Mouse (Mus musculus) hindbrain, embryonic 12.5 days (tissue): ENCODE measurements around the gene Tmem198. TPM values are rescaled to one million over a fixed set of nuclear protein-coding genes. Genes with fewer than 3 reads are reported as not detected.
A peak's percentile ranks its signal among the peaks of the same experiment; 100 is the strongest.

Source experiments
- ATAC-seq: fragments of 200-750 bp; cut with Nextera tagmentation; 2 replicates; pipeline ENCODE4 v1.8.0; 2017; ENCODE audit warnings: moderate TSS enrichment; ENCODE audit not compliant: low FRiP score
- H3K27ac ChIP-seq: fragments of 300-500 bp; sonication (generic); 2 replicates; pipeline ENCODE4 v1.5.1; 2016; ENCODE audit warnings: mild to moderate bottlenecking
- H3K27me3 ChIP-seq: fragments of 300-500 bp; sonication (generic); 2 replicates; pipeline ENCODE4 v1.6.1; 2016; ENCODE audit warnings: mild to moderate bottlenecking
- H3K36me3 ChIP-seq: fragments of 300-500 bp; sonication (generic); 2 replicates; pipeline ENCODE4 v1.6.1; 2016; ENCODE audit warnings: mild to moderate bottlenecking
- H3K4me1 ChIP-seq: fragments of 300-500 bp; sonication (generic); 2 replicates; pipeline ENCODE4 v1.6.1; 2016
- H3K4me2 ChIP-seq: fragments of 300-500 bp; sonication (generic); replicated peaks from 2 replicates; pipeline ENCODE4 v1.6.1; 2016; ENCODE audit warnings: mild to moderate bottlenecking
- H3K4me3 ChIP-seq: fragments of 300-500 bp; sonication (generic); 2 replicates; pipeline ENCODE4 v1.5.1; 2016; ENCODE audit warnings: mild to moderate bottlenecking
- H3K9ac ChIP-seq: fragments of 300-500 bp; sonication (generic); 2 replicates; pipeline ENCODE4 v1.6.1; 2016; ENCODE audit warnings: mild to moderate bottlenecking, moderate library complexity
- H3K9me3 ChIP-seq: fragments of 300-500 bp; sonication (generic); replicated peaks from 2 replicates; pipeline ENCODE4 v1.6.1; 2016; ENCODE audit warnings: mild to moderate bottlenecking
- WGBS: fragments of 180-500 bp; shearing (Covaris S2); methylation state at CpG from one replicate; pipeline ENCODE4 v1.1.7; 2016; 5-methylcytosine and 5-hydroxymethylcytosine counted together
- polyA plus RNA-seq: library from polyadenylated mRNA; unstranded; fragments of >200 nt; fragmentation: Nextera tagmentation; extraction: Ambion mirVana; gene quantifications from 2 replicates; pipeline ENCODE4 v1.2.1, GENCODE M21; 2016

Tmem198 gene
- polyA plus RNA-seq, 1 experiment from 2014 or later, result 25.7 TPM

DNA sequence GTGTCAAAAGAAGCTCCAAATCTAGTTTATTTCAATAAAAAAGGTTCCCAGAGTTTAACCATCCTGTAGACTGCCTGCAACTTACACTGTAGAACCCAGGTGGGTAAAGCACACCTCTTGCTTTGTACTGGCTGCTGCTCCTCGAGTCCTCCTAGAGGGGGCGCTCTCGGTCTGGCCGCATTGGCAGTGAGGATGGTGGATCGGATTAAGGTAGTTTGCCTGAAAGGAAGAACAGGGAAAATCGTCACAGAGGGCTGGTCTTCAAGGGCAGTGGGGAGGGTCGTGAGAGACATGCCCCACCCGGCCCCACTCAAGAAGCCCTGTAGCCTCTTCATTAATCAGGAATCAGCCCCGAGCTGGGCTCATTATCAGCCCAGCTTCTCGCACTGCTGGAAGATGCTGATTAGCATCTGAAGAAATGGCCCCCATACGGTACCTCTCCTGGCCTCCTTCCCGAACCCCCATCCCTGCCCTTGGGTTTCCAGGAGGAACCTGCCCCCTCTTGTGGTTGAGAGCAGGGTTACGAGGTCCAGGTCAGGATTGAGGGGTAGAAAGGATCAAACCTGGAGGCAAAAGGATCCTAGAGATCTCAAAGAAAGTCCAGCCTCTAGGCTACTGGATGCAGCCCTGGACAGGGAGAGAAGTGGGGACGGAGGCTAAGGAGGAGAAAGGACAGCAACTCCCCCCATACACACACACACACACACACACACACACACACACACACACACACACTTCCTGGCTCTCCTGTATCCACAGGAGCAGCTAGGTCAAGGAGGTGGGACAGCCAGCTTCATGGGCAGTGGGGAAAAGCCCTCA, 22.4 kb upstream of the Tmem198 start:
- Histone ChIP-seq H3K9me3 (no peaks in the 10 kb centered on the region), H3K9ac (no peak overlapping the region), H3K4me1 (peaks cover 72% of the 10 kb centered on the region), H3K27me3 (peaks cover 60% of the 10 kb centered on the region), H3K36me3 (no peaks in the 10 kb centered on the region), H3K4me3 (no peak overlapping the region), H3K27ac (peak overlapping the region; percentile 74), H3K4me2 (peak overlapping the region; percentile 58; the same call in 1 of the 2 replicates)
- 6% methylated on average over 14 of the region's 14 CpGs for WGBS
- peak; percentile 21; the same call in 1 of the 2 replicates for ATAC-seq

DNA sequence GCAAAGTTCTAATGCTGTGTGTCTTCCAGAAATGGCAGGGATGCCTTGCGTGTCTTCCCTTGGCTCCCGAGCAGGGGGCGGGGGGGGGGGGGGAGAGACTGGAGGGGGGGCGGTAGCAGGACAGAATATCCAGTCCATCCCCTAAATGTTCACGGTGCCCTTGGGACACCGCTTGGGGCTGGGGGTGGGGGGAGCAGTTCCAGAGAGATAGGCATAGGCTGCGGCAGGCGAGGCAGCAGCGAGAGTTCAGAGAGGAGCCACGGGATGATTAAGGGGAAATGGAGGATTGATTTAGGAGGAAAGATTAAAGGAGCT, 21.7 kb upstream of the Tmem198 start:
- H3K9ac ChIP-seq, result peak overlapping the region; percentile 35; the same call in 1 of the 2 replicates
- H3K9me3 ChIP-seq, result no peaks in the 10 kb centered on the region
- H3K4me1 ChIP-seq, result peaks cover 65% of the 10 kb centered on the region
- H3K27me3 ChIP-seq, result peaks cover 53% of the 10 kb centered on the region
- H3K27ac ChIP-seq, result peak overlapping the region; percentile 74
- no peak overlapping the region for H3K4me3 ChIP-seq
- 0 out of 2 replicates have a peak, but pooled peaks have one; percentile 7 for ATAC-seq
- peak overlapping the region; percentile 58 for H3K4me2 ChIP-seq
- 2% methylated on average over 6 of the region's 10 CpGs for WGBS
- H3K36me3 ChIP-seq, result no peaks in the 10 kb centered on the region

- peak overlapping the region; percentile 74 for H3K27ac ChIP-seq
- no peaks in the 10 kb centered on the region for H3K36me3 ChIP-seq
- peaks cover 60% of the 10 kb centered on the region for H3K4me1 ChIP-seq
- 1% methylated on average over 39 of the region's 42 CpGs for WGBS
- peak; percentile 66 for ATAC-seq
- H3K4me3 ChIP-seq, result peak overlapping the region; percentile 28
- H3K9ac ChIP-seq, result peak overlapping the region; percentile 45
- peaks cover 48% of the 10 kb centered on the region for H3K27me3 ChIP-seq
- peak overlapping the region; percentile 58 for H3K4me2 ChIP-seq
- no peaks in the 10 kb centered on the region for H3K9me3 ChIP-seq
Observed at GRCm38 (mm10) chr1:75458025-75458788, 21.1 kb upstream of the Tmem198 start.

- Histone ChIP-seq H3K4me2 (peak overlapping the region; percentile 58), H3K27me3 (peaks cover 46% of the 10 kb centered on the region), H3K4me3 (peak overlapping the region; percentile 28; the same call in 1 of the 2 replicates), H3K27ac (peak overlapping the region; percentile 74), H3K9me3 (no peaks in the 10 kb centered on the region), H3K36me3 (no peaks in the 10 kb centered on the region), H3K4me1 (peaks cover 60% of the 10 kb centered on the region), H3K9ac (peak overlapping the region; percentile 45)
- 14% methylated on average over 23 of the region's 23 CpGs for WGBS
- ATAC-seq, result no peak
Observed at GRCm38 (mm10) chr1:75458789-75459684, 20.3 kb upstream of the Tmem198 start.

DNA sequence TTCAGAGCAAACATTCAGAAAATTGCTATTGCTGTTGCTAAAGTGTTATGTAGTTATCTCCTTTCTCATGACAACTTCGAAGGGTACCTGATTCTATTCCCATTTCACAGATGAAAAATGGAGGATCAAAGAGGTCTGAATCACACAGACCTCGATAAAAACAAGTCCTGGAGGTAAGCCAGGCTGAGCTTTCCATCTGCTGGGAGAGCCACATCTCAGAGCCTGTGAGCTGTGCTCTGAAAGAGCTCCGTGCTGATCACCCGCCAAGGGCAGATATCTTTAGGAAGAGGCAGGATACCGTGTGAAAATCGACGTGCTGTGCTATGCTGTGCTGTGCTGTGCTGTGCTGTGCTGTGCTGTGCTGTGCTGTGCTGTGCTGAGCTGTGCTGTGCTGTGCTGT, 19.0 kb upstream of the Tmem198 start:
- Histone ChIP-seq H3K4me3 (no peak overlapping the region), H3K4me1 (peaks cover 55% of the 10 kb centered on the region), H3K4me2 (no peak overlapping the region), H3K9ac (no peak overlapping the region), H3K9me3 (no peaks in the 10 kb centered on the region), H3K27me3 (peaks cover 44% of the 10 kb centered on the region), H3K27ac (no peak overlapping the region), H3K36me3 (no peaks in the 10 kb centered on the region)
- no peak for ATAC-seq
- WGBS, result 83% methylated on average over 7 of the region's 7 CpGs

DNA sequence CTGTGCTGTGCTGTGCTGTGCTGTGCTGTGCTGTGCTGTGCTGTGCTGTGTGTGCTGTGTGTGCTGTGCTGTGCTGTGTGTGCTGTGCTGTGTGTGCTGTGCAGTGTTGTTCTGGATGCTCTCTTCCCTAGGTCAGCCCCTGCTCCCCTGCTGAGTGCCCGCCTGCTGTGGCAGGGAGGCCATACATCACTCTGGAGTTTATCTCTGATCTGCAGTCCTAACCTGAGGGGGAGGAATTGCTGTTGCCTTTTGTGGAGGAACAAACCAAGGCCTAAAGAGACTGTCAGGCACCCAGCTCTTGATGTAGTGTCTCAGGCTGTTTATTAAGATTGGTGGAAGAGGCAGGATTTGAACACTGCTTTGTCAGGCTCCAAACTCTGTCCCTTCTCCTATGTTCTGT, 16.7 kb upstream of the Tmem198 start:
- 0% methylated on average over 1 of the region's 1 CpGs for WGBS
- H3K9ac ChIP-seq, result no peak overlapping the region
- H3K9me3 ChIP-seq, result no peaks in the 10 kb centered on the region
- no peak overlapping the region for H3K4me3 ChIP-seq
- H3K36me3 ChIP-seq, result no peaks in the 10 kb centered on the region
- peaks cover 36% of the 10 kb centered on the region for H3K27me3 ChIP-seq
- ATAC-seq, result no peak
- peaks cover 36% of the 10 kb centered on the region for H3K4me1 ChIP-seq
- H3K4me2 ChIP-seq, result no peak overlapping the region
- no peak overlapping the region for H3K27ac ChIP-seq

GRCm38 (mm10) chr1:75463652-75464204, 15.6 kb upstream of the Tmem198 start:
- WGBS, result 78% methylated on average over 5 of the region's 5 CpGs
- H3K4me3 ChIP-seq, result no peak overlapping the region
- peak; percentile 44; the same call in 1 of the 2 replicates for ATAC-seq
- 0 out of 2 replicates have a peak overlapping the region, but pooled peaks have one; percentile 27 for H3K9ac ChIP-seq
- H3K27me3 ChIP-seq, result peaks cover 35% of the 10 kb centered on the region
- no peak overlapping the region for H3K4me2 ChIP-seq
- H3K27ac ChIP-seq, result peak overlapping the region; percentile 72
- peaks cover 25% of the 10 kb centered on the region for H3K4me1 ChIP-seq
- no peaks in the 10 kb centered on the region for H3K36me3 ChIP-seq
- H3K9me3 ChIP-seq, result no peaks in the 10 kb centered on the region

- peaks cover 6% of the 10 kb centered on the region; the same call in 1 of the 2 replicates for H3K36me3 ChIP-seq
- peaks cover 32% of the 10 kb centered on the region; the same call in 1 of the 2 replicates for H3K27me3 ChIP-seq
- no peak overlapping the region for H3K4me2 ChIP-seq
- peaks cover 16% of the 10 kb centered on the region for H3K4me1 ChIP-seq
- ATAC-seq, result peak; percentile 59
- H3K9me3 ChIP-seq, result no peaks in the 10 kb centered on the region
- 7% methylated on average over 14 of the region's 14 CpGs for WGBS
- H3K9ac ChIP-seq, result no peak overlapping the region
- no peak overlapping the region for H3K4me3 ChIP-seq
- H3K27ac ChIP-seq, result peak overlapping the region; percentile 18; the same call in 1 of the 2 replicates
Observed at GRCm38 (mm10) chr1:75467215-75467927, 12.0 kb upstream of the Tmem198 start.

- H3K36me3 ChIP-seq, result peaks cover 26% of the 10 kb centered on the region
- no peak for ATAC-seq
- peaks cover 15% of the 10 kb centered on the region for H3K4me1 ChIP-seq
- H3K9ac ChIP-seq, result no peak overlapping the region
- no peaks in the 10 kb centered on the region for H3K9me3 ChIP-seq
- H3K27ac ChIP-seq, result no peak overlapping the region
- no peak overlapping the region for H3K4me3 ChIP-seq
- no peak overlapping the region for H3K4me2 ChIP-seq
- peaks cover 27% of the 10 kb centered on the region; the same call in 1 of the 2 replicates for H3K27me3 ChIP-seq
- 81% methylated on average over 17 of the region's 17 CpGs for WGBS
Observed at GRCm38 (mm10) chr1:75469287-75469825, 10.0 kb upstream of the Tmem198 start.

DNA sequence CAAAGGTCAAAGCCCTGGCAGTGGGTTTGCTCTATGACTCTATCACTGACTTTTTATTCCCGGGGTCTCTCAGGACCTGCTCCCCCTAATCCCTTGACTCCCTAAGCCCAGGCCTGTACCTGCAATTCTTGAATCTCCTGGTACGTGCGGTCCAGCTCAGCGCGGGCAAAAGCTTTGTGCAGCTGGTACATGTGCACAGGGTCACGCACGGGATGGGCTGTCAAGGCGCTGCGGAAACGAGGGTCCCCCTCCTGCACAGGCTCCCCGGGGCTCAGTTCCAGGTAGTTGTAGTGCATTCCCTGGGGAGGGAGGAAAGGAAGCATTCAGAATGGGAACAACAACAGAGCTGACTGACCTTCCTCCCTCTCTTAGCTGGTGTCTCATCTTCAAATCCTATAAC, 2.9 kb upstream of the Tmem198 start:
- Histone ChIP-seq H3K4me2 (no peak overlapping the region), H3K9ac (no peak overlapping the region), H3K9me3 (no peaks in the 10 kb centered on the region), H3K27ac (no peak overlapping the region), H3K4me3 (no peak overlapping the region), H3K4me1 (peaks cover 39% of the 10 kb centered on the region), H3K36me3 (peaks cover 46% of the 10 kb centered on the region), H3K27me3 (peaks cover 8% of the 10 kb centered on the region)
- 93% methylated on average over 11 of the region's 11 CpGs for WGBS
- ATAC-seq, result no peak
